Mouse (Mus musculus) MEL-GATA-1-ER (cell line): ENCODE results near the gene Rnf157.
A peak's percentile ranks its signal among the peaks of the same experiment; 100 is the strongest.
"Not testable (repeated sequence)": the region's sequence is repeated elsewhere in the genome, so short reads cannot be mapped to it uniquely, and the experiment has no call there.

Experiments used
- DNase-seq: peaks from one replicate; pipeline ENCODE4 v3.0.0-alpha.2; 2012; ENCODE audit warnings: low read depth; ENCODE audit errors: extremely low read depth

The Rnf157 gene

DNA sequence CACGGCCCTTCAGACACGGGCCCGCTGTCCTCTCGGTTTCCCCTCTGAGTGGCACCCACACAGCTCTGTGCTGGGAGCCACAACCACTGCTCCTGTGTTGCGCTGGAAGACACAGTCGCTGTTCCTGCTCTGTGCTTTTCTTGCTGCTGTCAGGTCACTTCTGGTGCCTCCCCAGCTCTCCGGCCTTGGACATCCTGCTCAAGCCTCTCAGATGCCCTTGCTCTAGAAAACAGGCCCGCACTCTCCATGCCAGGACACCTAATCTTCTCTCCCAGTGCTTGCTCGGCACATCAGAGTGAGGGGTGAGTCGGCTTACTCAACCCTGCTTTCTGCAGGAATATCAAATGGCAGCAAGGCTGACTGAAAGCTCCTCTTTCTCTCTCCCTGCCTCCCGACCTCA lies 28.7 kb downstream of the Rnf157 start:
- no peak for DNase-seq

DNA sequence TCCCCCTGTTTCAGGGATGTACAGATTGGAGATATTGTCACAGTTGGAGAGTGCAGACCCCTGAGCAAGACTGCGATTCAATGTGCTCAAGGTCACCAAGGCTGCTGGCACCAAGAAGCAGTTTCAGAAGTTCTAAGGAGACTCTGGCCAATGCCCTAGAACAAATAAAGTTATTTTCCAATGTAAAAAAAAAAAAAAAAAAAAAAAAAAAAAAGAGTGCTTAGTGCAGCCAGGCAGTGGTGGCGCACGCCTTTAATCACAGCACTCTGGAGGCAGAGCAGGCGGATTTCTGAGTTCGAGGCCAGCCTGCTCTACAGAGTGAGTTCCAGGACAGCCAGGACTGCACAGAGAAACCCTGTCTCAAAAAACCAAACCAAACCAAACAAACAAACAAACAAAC lies 29.8 kb downstream of the Rnf157 start:
- not testable (repeated sequence) for DNase-seq

- no peak for DNase-seq
Measured at GRCm38 (mm10) chr11:116380767-116381166, 32.1 kb downstream of the Rnf157 start.

- no peak for DNase-seq
Measured at GRCm38 (mm10) chr11:116379530-116379929, 33.3 kb downstream of the Rnf157 start.

- no peak for DNase-seq
Measured at GRCm38 (mm10) chr11:116376945-116377661, 35.7 kb downstream of the Rnf157 start.

- DNase-seq, result no peak
Measured at GRCm38 (mm10) chr11:116371894-116372450, 40.9 kb downstream of the Rnf157 start.

- DNase-seq, result peak; percentile 81
Measured at GRCm38 (mm10) chr11:116369633-116370032, 43.2 kb downstream of the Rnf157 start.

GRCm38 (mm10) chr11:116369051-116369450 lies 43.8 kb downstream of the Rnf157 start:
- DNase-seq, result no peak

DNA sequence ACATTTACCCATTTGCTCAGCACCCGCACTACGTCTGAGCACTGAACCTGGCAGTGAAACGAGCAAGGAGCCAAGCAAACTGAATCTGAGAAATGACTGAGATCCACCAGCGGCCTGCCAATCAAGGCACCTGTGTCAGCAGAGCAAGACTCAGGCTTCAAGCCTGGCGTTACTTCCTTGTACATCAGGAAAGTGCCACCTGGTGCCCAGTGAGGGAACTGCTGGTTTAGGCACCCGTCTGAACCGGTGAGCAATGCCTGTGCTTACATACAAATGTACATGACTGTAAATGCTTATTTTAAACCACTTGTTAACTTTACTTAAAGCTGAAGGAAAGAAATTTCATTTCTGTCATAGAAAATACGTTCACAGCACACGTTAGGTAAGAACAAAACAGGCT lies 44.7 kb downstream of the Rnf157 start:
- DNase-seq, result peak; percentile 78

DNA sequence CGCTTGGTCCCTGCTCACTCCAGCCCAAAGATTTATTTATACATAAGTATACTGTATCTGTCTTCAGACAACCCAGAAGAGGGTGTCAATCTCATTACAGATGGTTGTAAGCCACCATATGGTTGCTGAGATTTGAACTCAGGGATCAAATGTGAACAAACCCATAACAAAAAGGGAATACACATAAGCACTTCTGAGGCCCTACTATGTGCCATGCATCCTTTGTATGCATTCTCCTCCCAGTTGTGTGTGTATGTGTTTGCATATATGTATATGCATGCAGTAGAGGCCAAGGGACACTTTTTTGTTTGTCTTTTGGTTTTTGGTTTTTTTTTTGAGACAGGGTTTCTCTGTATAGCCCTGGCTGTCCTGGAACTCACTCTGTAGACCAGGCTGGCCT lies 46.2 kb downstream of the Rnf157 start:
- DNase-seq, result no peak

- DNase-seq, result no peak
Measured at GRCm38 (mm10) chr11:116366124-116366523, 46.7 kb downstream of the Rnf157 start.

- no peak for DNase-seq
Measured at GRCm38 (mm10) chr11:116365432-116365831, 47.4 kb downstream of the Rnf157 start.

- no peak for DNase-seq
Measured at GRCm38 (mm10) chr11:116362015-116362414, 50.8 kb downstream of the Rnf157 start.

DNA sequence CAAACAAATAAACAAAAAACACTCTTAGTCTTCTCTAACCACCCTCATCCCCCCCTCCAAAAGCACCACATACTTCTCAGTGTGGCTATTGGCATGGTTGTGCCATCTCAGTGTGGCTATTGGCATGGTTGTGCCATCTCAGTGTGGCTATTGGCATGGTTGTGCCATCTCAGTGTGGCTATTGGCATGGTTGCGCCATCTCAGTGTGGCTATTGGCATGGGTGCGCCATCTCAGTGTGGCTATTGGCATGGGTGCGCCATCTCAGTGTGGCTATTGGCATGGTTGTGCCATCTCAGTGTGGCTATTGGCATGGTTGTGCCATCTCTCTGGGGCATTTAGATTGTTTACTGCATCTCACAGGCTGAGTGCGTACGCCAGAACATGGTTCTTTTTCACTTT lies 51.9 kb downstream of the Rnf157 start:
- DNase-seq, result not testable (repeated sequence)

GRCm38 (mm10) chr11:116359652-116360051 lies 53.2 kb downstream of the Rnf157 start:
- no peak for DNase-seq

- no peak for DNase-seq
Measured at GRCm38 (mm10) chr11:116358926-116359637, 53.8 kb downstream of the Rnf157 start.

GRCm38 (mm10) chr11:116354521-116354920 lies 58.3 kb downstream of the Rnf157 start:
- no peak for DNase-seq

DNA sequence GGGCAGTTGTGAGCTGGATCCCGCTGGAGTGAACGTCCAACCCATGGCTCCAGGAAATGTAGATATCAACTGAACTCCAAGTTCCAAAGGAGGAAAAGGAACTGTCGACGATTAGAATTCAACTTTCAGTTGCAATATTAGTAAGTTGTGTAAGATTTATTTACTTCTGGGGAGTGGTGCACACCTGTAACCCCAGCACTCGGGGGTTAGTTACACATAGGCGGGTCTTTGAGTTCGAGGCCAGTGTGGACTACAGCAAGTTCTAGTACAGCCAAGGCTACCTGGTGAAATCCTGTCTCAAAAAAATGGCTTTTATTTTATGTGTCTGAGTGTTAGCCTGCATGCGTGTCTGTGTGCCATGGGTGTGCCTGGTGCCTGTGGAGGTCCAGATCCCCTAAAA lies 59.3 kb downstream of the Rnf157 start:
- DNase-seq, result no peak

GRCm38 (mm10) chr11:116351294-116351693 lies 61.5 kb downstream of the Rnf157 start:
- DNase-seq, result no peak

GRCm38 (mm10) chr11:116347955-116348354 lies 64.9 kb downstream of the Rnf157 start:
- DNase-seq, result no peak

DNA sequence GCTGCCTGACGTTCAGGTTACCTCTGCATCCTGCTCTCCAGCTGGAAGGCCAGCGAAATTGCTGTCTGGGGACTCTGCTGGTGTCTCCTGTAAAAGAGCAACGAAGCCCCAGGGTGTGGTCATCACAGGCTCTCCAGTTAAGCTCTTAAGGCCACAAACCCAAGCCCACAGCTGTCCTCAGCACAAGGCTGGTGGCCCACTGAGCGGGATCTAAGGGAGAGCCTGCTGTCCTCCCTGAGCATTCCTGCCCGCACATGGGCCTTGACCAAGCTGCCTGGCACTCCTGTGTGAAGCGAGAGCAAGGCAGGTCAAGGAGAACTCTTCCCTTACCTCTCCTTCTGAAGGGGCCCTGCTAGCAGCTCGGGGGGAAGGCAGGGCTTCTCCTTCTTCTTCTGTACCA lies 65.8 kb downstream of the Rnf157 start:
- no peak for DNase-seq

DNA sequence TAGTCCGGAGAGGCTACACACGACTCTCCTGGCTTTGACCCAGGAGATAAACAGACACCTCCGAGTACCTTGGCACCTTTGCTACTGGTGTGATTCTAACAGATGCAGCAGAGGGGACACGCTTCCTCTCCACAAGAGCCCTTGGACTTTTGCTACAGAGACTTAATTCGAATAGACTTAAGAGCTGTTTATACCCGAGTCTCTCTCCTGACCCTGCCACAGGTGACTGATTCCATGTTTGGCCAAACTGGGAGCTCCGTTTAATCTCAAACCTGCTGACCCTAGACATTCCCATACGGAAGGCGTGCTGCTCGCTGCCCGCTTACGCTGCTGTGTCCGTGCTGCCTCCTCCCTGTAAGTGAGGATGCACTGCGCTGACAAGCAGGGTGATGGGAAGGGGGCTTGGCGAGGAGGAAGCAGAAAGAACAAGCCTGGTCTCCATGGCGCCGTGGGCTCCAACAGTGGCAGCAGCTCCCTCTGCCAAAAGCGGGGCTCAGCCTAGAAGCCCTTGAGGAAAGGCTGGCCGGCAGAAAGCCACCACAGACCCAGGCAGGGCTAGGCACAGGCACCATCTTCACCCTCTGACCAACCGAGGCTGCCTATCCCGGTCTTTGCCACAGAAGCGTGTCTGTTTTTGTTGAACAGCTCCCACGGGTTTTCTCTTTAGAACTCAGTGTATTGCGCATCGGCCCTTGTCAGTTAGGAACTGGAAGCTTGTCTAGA lies 70.6 kb downstream of the Rnf157 start:
- DNase-seq, result no peak
